Mouse (Mus musculus) stomach, postnatal 0 days (tissue): ENCODE measurements around the gene Chrd. TPM values are rescaled to one million over a fixed set of nuclear protein-coding genes. Genes with fewer than 3 reads are reported as not detected.

Experiments
- ATAC-seq: fragments of 200-750 bp; cut with Nextera tagmentation; 2 replicates; pipeline ENCODE4 v1.8.0; 2017; ENCODE audit not compliant: low FRiP score, low TSS enrichment
- DNase-seq: peaks from one replicate; pipeline ENCODE4 v3.0.0-alpha.2; 2016; ENCODE audit warnings: low spot score
- H3K27ac ChIP-seq: fragments of 300-500 bp; sonication (generic); replicated peaks from 2 replicates; pipeline ENCODE4 v1.5.1; 2014; ENCODE audit warnings: mild to moderate bottlenecking, control low read depth
- H3K27me3 ChIP-seq: fragments of 300-500 bp; sonication (generic); 2 replicates; pipeline ENCODE4 v1.6.1; 2014; ENCODE audit warnings: low read length; ENCODE audit not compliant: control insufficient read depth, insufficient read depth
- H3K36me3 ChIP-seq: fragments of 300-500 bp; sonication (generic); 2 replicates; pipeline ENCODE4 v1.6.1; 2014; ENCODE audit warnings: low read length, mixed read lengths; ENCODE audit not compliant: control insufficient read depth, insufficient read depth
- H3K4me1 ChIP-seq: fragments of 300-500 bp; sonication (generic); replicated peaks from 2 replicates; pipeline ENCODE4 v1.6.1; 2014; ENCODE audit warnings: antibody characterized with exemption; ENCODE audit not compliant: control insufficient read depth, insufficient read depth
- H3K4me2 ChIP-seq: fragments of 300-500 bp; sonication (generic); replicated peaks from 2 replicates; pipeline ENCODE4 v1.6.1; 2014; ENCODE audit warnings: low read depth, mild to moderate bottlenecking, control low read depth, moderate library complexity
- H3K4me3 ChIP-seq: fragments of 300-500 bp; sonication (generic); 2 replicates; pipeline ENCODE4 v1.5.1; 2014; ENCODE audit warnings: low read depth, low read length, control low read depth
- H3K9ac ChIP-seq: fragments of 300-500 bp; sonication (generic); 2 replicates; pipeline ENCODE4 v1.6.1; 2014; ENCODE audit warnings: mild to moderate bottlenecking, low read length, control low read depth, mixed read lengths
- H3K9me3 ChIP-seq: fragments of 300-500 bp; sonication (generic); 2 replicates; pipeline ENCODE4 v1.6.1; 2016; ENCODE audit warnings: low read length; ENCODE audit not compliant: control insufficient read depth
- CTCF ChIP-seq: IDR thresholded peaks from 2 replicates; pipeline ENCODE4 v1.5.1; 2016; ENCODE audit warnings: antibody characterized with exemption, low read depth, mild to moderate bottlenecking, moderate library complexity
- EP300 ChIP-seq: optimal IDR thresholded peaks from 2 replicates; pipeline ENCODE3; 2016; ENCODE audit warnings: antibody characterized with exemption
- WGBS: fragments of 180-500 bp; shearing (Covaris S2); extraction: QIAGEN DNeasy Blood & Tissue Kit; methylation state at CpG from one replicate; pipeline ENCODE4 v1.1.7; 2014; 5-methylcytosine and 5-hydroxymethylcytosine counted together
- polyA plus RNA-seq: library from polyadenylated mRNA; unstranded; fragments of >200 nt; fragmentation: Nextera tagmentation; extraction: Ambion mirVana; gene quantifications from 2 replicates; pipeline ENCODE4 v1.2.1, GENCODE M21; 2015

Chrd gene
- 2.9 and 3.9 TPM in 2 replicates for polyA plus RNA-seq

GRCm38 (mm10) chr16:20732925-20733730 lies at the start of gene Chrd:
Chrd (plus strand) TSS chr16:20733127.
- no peak for TF ChIP-seq EP300
- TF ChIP-seq CTCF = no peak
- peak within 1 kb of the TSS; percentile 98 for H3K4me2 ChIP-seq
- peak; percentile 80 for ATAC-seq
- peak within 1 kb of the TSS; percentile 62 for H3K4me3 ChIP-seq
- peak within 1 kb of the TSS; percentile 86 for H3K27ac ChIP-seq
- H3K9me3 ChIP-seq = no peaks in the 10 kb centered on the region
- DNase-seq = peak; percentile 77
- H3K27me3 ChIP-seq = no peaks in the 10 kb centered on the region
- no peaks in the 10 kb centered on the region for H3K36me3 ChIP-seq
- 2% methylated on average over 64 of the region's 70 CpGs for WGBS
- H3K4me1 ChIP-seq = no peaks in the 10 kb centered on the region
- H3K9ac ChIP-seq = peak within 1 kb of the TSS; percentile 74

- ATAC-seq = no peak
- H3K9ac ChIP-seq = no peak overlapping the region
- 90% methylated on average over 3 of the region's 3 CpGs for WGBS
- H3K36me3 ChIP-seq = peaks cover 34% of the 10 kb centered on the region
- no peak overlapping the region for H3K27ac ChIP-seq
- H3K4me1 ChIP-seq = no peaks in the 10 kb centered on the region; the same call in 1 of the 2 replicates
- H3K9me3 ChIP-seq = no peaks in the 10 kb centered on the region
- TF ChIP-seq EP300 (no peak), CTCF (no peak)
- H3K4me2 ChIP-seq = no peak overlapping the region
- no peaks in the 10 kb centered on the region for H3K27me3 ChIP-seq
- no peak for DNase-seq
- no peak overlapping the region for H3K4me3 ChIP-seq
These were observed 42.2 kb upstream of the Chrd start for GRCm38 (mm10) chr16:20690774-20691173.

GRCm38 (mm10) chr16:20691617-20692016 lies 41.3 kb upstream of the Chrd start:
- Histone ChIP-seq H3K4me2 (no peak overlapping the region), H3K27ac (no peak overlapping the region), H3K9ac (no peak overlapping the region), H3K36me3 (peaks cover 26% of the 10 kb centered on the region), H3K4me3 (no peak overlapping the region), H3K4me1 (no peaks in the 10 kb centered on the region; the same call in 1 of the 2 replicates), H3K9me3 (no peaks in the 10 kb centered on the region), H3K27me3 (no peaks in the 10 kb centered on the region)
- TF ChIP-seq EP300 = no peak
- TF ChIP-seq CTCF = no peak
- 52% methylated on average over 1 of the region's 1 CpGs for WGBS
- no peak for ATAC-seq
- no peak for DNase-seq

GRCm38 (mm10) chr16:20692241-20692965 lies 40.5 kb upstream of the Chrd start:
- TF ChIP-seq CTCF (no peak), EP300 (no peak)
- DNase-seq (no peak), ATAC-seq (no peak)
- Histone ChIP-seq H3K27ac (no peak overlapping the region), H3K4me1 (no peaks in the 10 kb centered on the region; the same call in 1 of the 2 replicates), H3K27me3 (no peaks in the 10 kb centered on the region), H3K9me3 (no peaks in the 10 kb centered on the region), H3K4me2 (peak overlapping the region; percentile 90; the same call in 1 of the 2 replicates), H3K9ac (no peak overlapping the region), H3K4me3 (no peak overlapping the region), H3K36me3 (peaks cover 21% of the 10 kb centered on the region)
- 48% methylated on average over 16 of the region's 16 CpGs for WGBS

- ATAC-seq = peak; percentile 88
- Histone ChIP-seq H3K27ac (peak within 1 kb of the TSS; percentile 78), H3K4me2 (peak within 1 kb of the TSS; percentile 90), H3K9ac (peak within 1 kb of the TSS; percentile 69), H3K36me3 (peaks cover 17% of the 10 kb centered on the region), H3K4me1 (no peaks in the 10 kb centered on the region; the same call in 1 of the 2 replicates), H3K9me3 (no peaks in the 10 kb centered on the region), H3K4me3 (peak within 1 kb of the TSS; percentile 65), H3K27me3 (no peaks in the 10 kb centered on the region)
- no peak; the same call in 1 of the 2 replicates for TF ChIP-seq CTCF
- TF ChIP-seq EP300 = no peak
- DNase-seq = peak; percentile 88
- WGBS = 1% methylated on average over 35 of the region's 37 CpGs
These were observed 39.7 kb upstream of the Chrd start, which contains the start of gene Fam131a for GRCm38 (mm10) chr16:20693111-20693701. Fam131a (plus strand) TSS chr16:20693241.
